Comparison of ENCODE assay signal across 23 mouse cellular contexts in genomic region chr1:169233368-169233767, GRCm38 (mm10).
"Had no signal": no experiment of that assay in that cellular context is flagged by ENCODE, and none has a peak within 500 bp of the region (broad histone marks: within the 10 kb centered on the region; RNA-seq: fewer than 3 reads in every experiment).

No protein-coding gene starts in this region.

- H3K4me1 ChIP-seq: hindbrain, embryonic 15.5 days; liver, embryonic 12.5 days had no signal

- ATAC-seq: hindbrain, postnatal 0 days; intestine, embryonic 16.5 days; liver, embryonic 12.5 days had no signal

- H3K4me3 ChIP-seq: heart, embryonic 12.5 days; hindbrain, embryonic 13.5 days; hindbrain, embryonic 15.5 days; kidney, embryonic 15.5 days; limb, embryonic 13.5 days; limb, embryonic 15.5 days; liver, embryonic 12.5 days had no signal

- DNase-seq: gastrocnemius, postnatal 14 days; gastrocnemius, postnatal 36 days; heart, adult 18-20 months; heart, postnatal 10 days; heart, postnatal 36 days; kidney, adult 11 months; kidney, adult 2 months; kidney, adult 9 months; kidney, postnatal 14 days; kidney, postnatal 36 days; layer of hippocampus, adult 9-11 months; layer of hippocampus, postnatal 36 days; left cerebral cortex, postnatal 4 days had no signal

- H3K27me3 ChIP-seq: heart, embryonic 12.5 days; hindbrain, embryonic 13.5 days; hindbrain, embryonic 15.5 days; kidney, embryonic 15.5 days; limb, embryonic 13.5 days; limb, embryonic 15.5 days; liver, embryonic 12.5 days had no signal

- H3K4me2 ChIP-seq: heart, embryonic 12.5 days; hindbrain, embryonic 13.5 days; hindbrain, embryonic 15.5 days; kidney, embryonic 15.5 days; limb, embryonic 13.5 days; limb, embryonic 15.5 days; liver, embryonic 12.5 days had no signal

- H3K27ac ChIP-seq: hindbrain, embryonic 13.5 days; hindbrain, embryonic 15.5 days; hindbrain, postnatal 0 days; kidney, embryonic 15.5 days; kidney, postnatal 0 days; limb, embryonic 13.5 days; limb, embryonic 15.5 days; liver, embryonic 12.5 days had no signal

- H3K9ac ChIP-seq: heart, embryonic 12.5 days; hindbrain, embryonic 13.5 days; hindbrain, embryonic 15.5 days; kidney, embryonic 15.5 days; limb, embryonic 13.5 days; limb, embryonic 15.5 days; liver, embryonic 12.5 days had no signal

- H3K36me3 ChIP-seq: heart, embryonic 12.5 days; hindbrain, embryonic 13.5 days; hindbrain, embryonic 15.5 days; kidney, embryonic 15.5 days; limb, embryonic 13.5 days; limb, embryonic 15.5 days; liver, embryonic 12.5 days had no signal

- H3K9me3 ChIP-seq: heart, embryonic 12.5 days; hindbrain, embryonic 13.5 days; hindbrain, embryonic 15.5 days; kidney, embryonic 15.5 days; limb, embryonic 13.5 days; limb, embryonic 15.5 days; liver, embryonic 12.5 days had no signal
